Mouse (Mus musculus) urinary bladder, postnatal 25 days (tissue): ENCODE measurements around the gene Rap1a.
A peak's percentile ranks its signal among the peaks of the same experiment; 100 is the strongest.

Experiments
- DNase-seq: peaks from one replicate; pipeline ENCODE4 v3.0.0; 2022; ENCODE audit warnings: low spot score

Rap1a gene

GRCm38 (mm10) chr3:105693327-105694080 lies 107.6 kb downstream of the Rap1a start:
- DNase-seq = no peak

GRCm38 (mm10) chr3:105688536-105688935 lies 112.6 kb downstream of the Rap1a start:
- DNase-seq = no peak

GRCm38 (mm10) chr3:105687324-105688060 lies 113.6 kb downstream of the Rap1a start, which contains the start of gene Ddx20:
TSS of gene Ddx20 (minus strand) at chr3:105687574.
- peak; percentile 87 for DNase-seq

GRCm38 (mm10) chr3:105686394-105687323 lies 114.5 kb downstream of the Rap1a start:
- DNase-seq = peak; percentile 40

GRCm38 (mm10) chr3:105680346-105680745 lies 120.8 kb downstream of the Rap1a start:
- no peak for DNase-seq
